Mouse (Mus musculus) olfactory bulb, adult 2 months (tissue): ENCODE results near the gene Ccdc57. TPM values are rescaled to one million over a fixed set of nuclear protein-coding genes. Genes with fewer than 3 reads are reported as not detected.

Experiments
- H3K27ac ChIP-seq: fragments of 200-500 bp; 2 replicates; pipeline ENCODE4 v1.5.1; 2012; ENCODE audit warnings: low read depth, low read length; ENCODE audit not compliant: insufficient read depth
- H3K4me1 ChIP-seq: fragments of 200-500 bp; 2 replicates; pipeline ENCODE4 v1.6.1; 2012; ENCODE audit warnings: low read length; ENCODE audit not compliant: control insufficient read depth, insufficient read depth
- H3K4me3 ChIP-seq: fragments of 200-500 bp; 2 replicates; pipeline ENCODE4 v1.5.1; 2012; ENCODE audit warnings: mild to moderate bottlenecking, low read depth, low read length, moderate library complexity; ENCODE audit not compliant: insufficient read depth
- CTCF ChIP-seq: fragments of 200-500 bp; IDR thresholded peaks from 2 replicates; pipeline ENCODE4 v1.5.1; 2012; ENCODE audit warnings: low read depth, mild to moderate bottlenecking, low read length, moderate library complexity; ENCODE audit not compliant: insufficient read depth
- POLR2A ChIP-seq: fragments of 200-500 bp; IDR thresholded peaks from 2 replicates; pipeline ENCODE4 v1.6.1; 2012; ENCODE audit warnings: mild to moderate bottlenecking, low read depth, low read length, moderate library complexity; ENCODE audit not compliant: insufficient read depth
- WGBS: fragments of 180-500 bp; shearing (Covaris S2); methylation state at CpG from one replicate; pipeline ENCODE4 v1.1.7; 2018; 5-methylcytosine and 5-hydroxymethylcytosine counted together
- polyA plus RNA-seq: library from polyadenylated mRNA; stranded (reverse); fragments of >200 nt; gene quantifications from 2 replicates; pipeline ENCODE4 v1.2.4, GENCODE M21; 2012; ENCODE audit warnings: low replicate concordance; ENCODE audit not compliant: missing spikeins, insufficient read depth, insufficient read length

Ccdc57 gene
- polyA plus RNA-seq, 1 experiment: not detected

DNA sequence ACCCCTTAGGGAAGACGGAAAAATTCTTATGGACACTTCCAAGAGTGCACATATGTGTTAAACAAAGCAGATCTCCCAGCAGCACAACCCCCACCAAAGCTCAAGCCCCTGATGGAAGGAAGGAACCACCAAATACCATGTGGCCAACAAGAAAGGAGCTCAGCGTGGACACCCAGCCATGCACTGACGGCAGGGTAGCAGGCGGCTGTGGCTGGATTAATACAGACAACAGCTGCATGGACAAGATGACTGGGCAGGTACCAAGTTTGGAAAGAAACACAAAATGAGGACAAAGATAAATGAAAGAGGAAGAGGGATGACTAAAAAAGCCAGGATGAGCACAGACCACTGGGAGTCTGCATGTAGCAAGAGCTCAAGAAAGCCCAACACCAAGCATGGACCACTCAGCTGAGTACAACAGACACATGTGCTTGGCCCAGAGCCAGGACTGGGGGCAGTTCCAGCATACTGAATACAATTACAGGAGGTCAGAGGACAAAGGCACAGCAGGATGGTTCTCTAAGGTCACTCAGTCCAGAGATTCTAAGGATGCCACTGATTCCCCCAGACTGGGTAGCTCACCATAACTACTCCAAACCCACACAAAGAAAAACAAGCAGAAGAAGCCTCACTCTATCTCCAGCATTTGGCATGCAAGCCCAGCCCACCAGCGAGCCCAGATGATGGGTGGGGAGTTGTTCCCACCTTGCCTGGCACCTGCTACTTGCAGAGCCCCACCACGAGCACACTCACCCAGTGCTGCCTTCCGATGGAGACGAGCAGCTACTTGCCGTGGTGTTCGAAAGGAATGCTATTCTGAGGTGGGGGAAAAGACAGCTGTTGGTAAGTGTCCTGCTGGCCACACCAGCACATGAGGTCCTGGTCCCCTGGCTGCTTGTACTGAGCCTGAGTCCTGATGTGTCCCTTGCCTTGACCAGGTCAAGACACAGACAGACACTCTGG, 31.8 kb upstream of the Ccdc57 start:
- Histone ChIP-seq H3K4me3 (no peak overlapping the region), H3K4me1 (peaks cover 14% of the 10 kb centered on the region), H3K27ac (no peak overlapping the region)
- no peak for TF ChIP-seq CTCF
- TF ChIP-seq POLR2A: no peak
- WGBS: 56% methylated on average over 10 of the region's 10 CpGs

DNA sequence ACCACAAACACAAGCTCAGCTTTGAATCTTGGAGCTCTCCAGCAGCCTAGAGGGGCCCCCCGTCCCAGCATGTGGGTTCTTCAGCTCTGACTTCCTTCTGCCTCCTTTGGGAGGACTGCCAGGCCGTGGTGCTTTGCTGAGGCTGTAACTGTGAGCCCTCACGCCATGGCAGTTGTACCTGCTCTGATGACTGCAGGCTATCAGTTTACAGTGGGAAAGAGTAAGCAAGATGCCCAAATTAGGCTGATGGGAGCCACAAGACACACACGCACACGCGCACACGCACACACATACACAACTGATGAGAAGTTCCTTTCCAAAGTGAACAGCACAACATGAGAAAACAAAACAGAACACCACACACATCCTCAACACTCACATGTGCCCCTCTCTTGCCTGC, 30.2 kb upstream of the Ccdc57 start:
- no peak overlapping the region for H3K27ac ChIP-seq
- no peak for TF ChIP-seq CTCF
- TF ChIP-seq POLR2A: no peak
- peaks cover 18% of the 10 kb centered on the region for H3K4me1 ChIP-seq
- 87% methylated on average over 7 of the region's 7 CpGs for WGBS
- H3K4me3 ChIP-seq: no peak overlapping the region

DNA sequence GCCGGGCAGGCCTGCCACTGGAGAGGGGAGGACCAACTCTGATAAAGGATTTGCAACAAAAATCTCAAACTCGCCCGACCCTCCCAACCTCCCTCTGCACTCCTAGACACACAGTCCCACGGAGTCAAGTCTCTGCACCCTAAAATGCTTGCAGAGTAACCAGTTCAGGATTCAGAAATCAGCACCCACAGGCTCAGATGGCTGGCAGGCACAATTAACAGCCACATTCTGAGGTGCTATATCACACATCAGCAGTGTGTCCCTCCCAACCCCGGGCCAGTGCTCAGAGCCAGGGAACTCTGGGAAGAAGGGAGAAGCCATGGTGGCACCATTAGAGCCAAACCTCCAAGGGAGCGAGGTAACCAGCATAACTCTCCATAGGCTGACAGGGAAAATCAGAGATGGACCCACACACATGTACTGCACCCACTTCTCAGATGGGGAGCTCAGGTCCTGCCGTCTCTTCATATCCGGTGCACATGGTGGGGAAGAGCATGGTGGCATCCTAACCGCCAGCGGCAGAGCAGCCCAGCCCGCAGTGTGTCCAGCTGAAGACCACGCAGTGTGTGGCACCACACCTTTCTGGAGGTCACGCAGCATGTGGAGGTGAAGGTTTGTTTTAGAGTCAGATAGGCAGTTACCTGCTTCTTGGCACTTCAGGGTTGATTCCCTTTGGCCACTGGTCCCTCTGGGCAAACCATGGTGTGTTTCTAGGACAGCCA, 29.5 kb upstream of the Ccdc57 start:
- Histone ChIP-seq H3K4me3 (no peak overlapping the region), H3K4me1 (peaks cover 16% of the 10 kb centered on the region), H3K27ac (no peak overlapping the region)
- WGBS: 89% methylated on average over 13 of the region's 13 CpGs
- TF ChIP-seq POLR2A (no peak), CTCF (no peak)

DNA sequence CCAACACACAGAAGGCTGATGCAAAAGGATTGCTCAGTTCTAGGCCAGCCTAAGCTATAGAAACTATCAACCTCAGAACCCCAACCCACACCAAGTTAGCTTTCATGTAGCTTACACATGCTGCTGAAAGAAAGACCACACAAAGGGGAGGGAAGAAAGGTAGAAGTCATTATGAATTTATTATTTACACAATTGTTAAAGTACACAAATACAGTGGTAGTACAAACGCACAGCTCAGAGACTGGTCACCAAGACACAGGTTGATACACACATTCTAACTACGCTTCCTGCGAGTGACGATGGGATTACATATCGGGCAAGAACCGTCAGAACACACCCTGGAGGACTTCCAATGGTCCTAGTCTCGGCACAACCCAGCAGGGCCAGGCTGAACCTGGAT, 28.9 kb upstream of the Ccdc57 start:
- H3K27ac ChIP-seq: no peak overlapping the region
- TF ChIP-seq CTCF (no peak), POLR2A (no peak)
- peaks cover 16% of the 10 kb centered on the region for H3K4me1 ChIP-seq
- no peak overlapping the region for H3K4me3 ChIP-seq
- WGBS: 84% methylated on average over 7 of the region's 7 CpGs

DNA sequence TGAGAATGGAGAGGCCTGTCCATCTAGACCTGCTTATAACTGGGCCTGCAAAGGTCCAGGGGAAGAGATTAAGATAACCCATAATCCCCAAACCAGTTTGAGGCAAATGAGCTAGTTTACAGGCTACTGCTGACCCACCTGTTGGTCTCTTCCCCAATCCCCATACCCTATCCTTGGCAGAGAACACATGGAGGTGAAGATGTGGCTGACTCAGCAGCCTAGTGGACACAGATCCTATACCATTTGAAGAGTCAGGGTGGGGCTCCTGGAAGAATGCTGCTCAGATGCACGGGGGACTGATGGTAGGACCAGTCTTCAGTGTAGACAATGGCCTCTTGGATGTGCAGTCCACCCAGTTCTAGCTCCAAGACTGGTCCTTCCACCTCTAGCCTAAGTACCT, 27.6 kb upstream of the Ccdc57 start:
- 55% methylated on average over 1 of the region's 1 CpGs for WGBS
- TF ChIP-seq CTCF: no peak
- no peak for TF ChIP-seq POLR2A
- Histone ChIP-seq H3K4me3 (no peak overlapping the region), H3K27ac (no peak overlapping the region), H3K4me1 (peaks cover 13% of the 10 kb centered on the region)

DNA sequence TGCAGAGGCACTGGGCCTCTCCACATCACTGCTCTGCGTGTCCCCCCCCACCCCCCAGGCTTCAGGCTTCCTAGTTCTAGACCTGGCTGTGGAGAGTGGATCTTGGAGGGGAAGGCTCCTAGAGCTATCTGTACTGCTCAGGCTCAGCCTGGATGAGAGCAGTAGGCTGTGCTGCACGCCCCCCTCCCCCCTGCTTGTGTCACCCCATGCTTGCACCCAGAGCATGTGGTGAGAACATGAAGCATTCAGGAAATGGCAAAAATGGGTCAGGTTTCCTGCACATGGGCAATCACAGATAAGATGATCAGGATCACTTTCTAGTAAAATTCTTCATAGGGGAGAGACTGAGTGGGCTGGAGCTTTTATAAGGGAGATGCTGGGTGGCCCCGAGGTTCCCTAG, 26.9 kb upstream of the Ccdc57 start:
- 61% methylated on average over 3 of the region's 3 CpGs for WGBS
- TF ChIP-seq CTCF (no peak), POLR2A (no peak)
- Histone ChIP-seq H3K27ac (no peak overlapping the region), H3K4me1 (0 out of 2 replicates have a peak, but pooled peaks cover 9% of the 10 kb centered on the region), H3K4me3 (no peak overlapping the region)

DNA sequence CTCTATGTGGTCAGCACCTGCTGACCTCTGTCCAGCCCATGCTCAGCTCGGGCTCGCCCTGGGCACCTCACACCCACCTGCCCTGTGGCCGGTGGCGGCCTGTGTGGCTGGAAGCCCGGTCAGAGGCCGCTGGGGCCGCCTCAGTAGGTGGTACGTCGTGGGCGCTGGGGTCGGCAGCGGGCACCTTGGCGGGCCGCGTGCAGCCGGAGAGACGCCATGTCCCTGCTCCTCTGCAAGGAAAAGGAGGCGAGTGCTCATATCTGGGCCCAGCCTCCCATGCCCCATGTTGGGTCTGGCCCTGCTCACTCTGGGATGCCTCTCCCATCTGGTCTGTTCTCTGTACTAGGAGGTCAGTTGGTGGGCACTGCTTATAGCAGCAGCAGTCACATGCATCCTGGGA, 26.4 kb upstream of the Ccdc57 start:
- 84% methylated on average over 18 of the region's 18 CpGs for WGBS
- no peak overlapping the region for H3K4me3 ChIP-seq
- no peak overlapping the region for H3K27ac ChIP-seq
- no peak for TF ChIP-seq CTCF
- no peak for TF ChIP-seq POLR2A
- 0 out of 2 replicates have a peak, but pooled peaks cover 8% of the 10 kb centered on the region for H3K4me1 ChIP-seq

DNA sequence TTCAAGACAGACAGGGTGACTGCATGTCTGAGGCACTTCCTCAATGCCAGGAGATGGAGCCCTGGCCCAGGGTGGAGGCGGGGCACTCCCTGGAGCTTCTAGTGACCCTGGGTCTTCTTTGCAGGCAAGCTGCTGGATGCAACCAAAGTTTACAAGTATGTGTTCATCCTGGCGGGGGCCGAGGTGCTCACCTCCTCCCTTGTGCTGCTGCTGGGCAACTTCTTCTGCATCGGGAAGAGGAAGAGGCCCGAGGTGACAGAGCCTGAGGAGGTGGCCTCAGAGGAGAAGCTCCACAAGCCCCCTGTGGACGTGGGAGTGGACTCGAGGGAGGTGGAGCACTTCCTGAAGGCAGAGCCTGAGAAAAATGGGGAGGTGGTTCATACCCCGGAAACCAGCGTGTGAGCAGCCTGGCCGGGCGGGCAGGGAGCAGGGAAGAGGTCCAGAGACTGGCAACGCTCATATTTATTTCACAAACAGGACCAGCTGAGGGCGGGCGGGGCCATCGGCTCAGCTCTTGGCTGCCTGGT, 25.1 kb upstream of the Ccdc57 start:
- H3K4me1 ChIP-seq: 0 out of 2 replicates have a peak, but pooled peaks cover 5% of the 10 kb centered on the region
- no peak overlapping the region for H3K4me3 ChIP-seq
- TF ChIP-seq POLR2A (no peak), CTCF (no peak)
- whole genome bisulfite sequencing: 68% methylated on average over 15 of the region's 15 CpGs
- H3K27ac ChIP-seq: no peak overlapping the region

DNA sequence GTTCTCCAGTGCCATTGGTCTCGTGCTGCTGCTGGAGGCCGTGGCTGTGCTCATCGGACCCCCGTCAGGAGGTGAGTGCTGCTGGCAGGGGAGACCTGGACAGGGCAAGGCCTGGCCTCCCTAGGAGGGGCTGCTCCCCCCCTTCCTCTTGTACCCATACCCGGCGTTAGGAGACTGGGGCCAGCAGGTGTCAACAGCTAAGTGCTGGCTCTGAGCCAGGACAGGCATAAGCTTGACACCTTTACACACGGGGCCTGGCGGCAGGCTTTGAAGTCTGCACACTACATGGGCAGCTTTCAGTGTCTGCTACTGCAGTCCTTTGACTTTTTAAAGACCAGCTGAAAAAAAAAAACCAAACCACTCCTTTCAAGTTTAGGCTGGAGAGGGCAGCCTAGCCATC, 24.4 kb upstream of the Ccdc57 start:
- WGBS: 75% methylated on average over 8 of the region's 8 CpGs
- Histone ChIP-seq H3K4me1 (0 out of 2 replicates have a peak, but pooled peaks cover 5% of the 10 kb centered on the region), H3K4me3 (no peak overlapping the region), H3K27ac (no peak overlapping the region)
- no peak for TF ChIP-seq POLR2A
- TF ChIP-seq CTCF: no peak
